Mouse (Mus musculus) central nervous system, embryonic 14 days (tissue): ENCODE measurements around the gene Hsd3b6. TPM values are rescaled to one million over a fixed set of nuclear protein-coding genes. Genes with fewer than 3 reads are reported as not detected.

Experiments used
- polyA plus RNA-seq: library from polyadenylated mRNA; depleted of rRNA; stranded (reverse); fragments of >200 nt; gene quantifications from 2 replicates; pipeline ENCODE4 v1.2.3, GENCODE M21; 2012; rRNA removed

Hsd3b6 gene
- polyA plus RNA-seq: 0.66 and 0.95 TPM in 2 replicates

GRCm38 (mm10) chr3:98814101-98814670 is at the start of gene Hsd3b6:
TSS of gene Hsd3b6 (minus strand) at chr3:98814443.

GRCm38 (mm10) chr3:98859576-98859975 is 45.3 kb upstream of the Hsd3b6 start, which contains the start of gene Hsd3b1:
TSS of gene Hsd3b1 (minus strand) at chr3:98859794.

Other genes with a start within 250 kb of the Hsd3b6 start
- gene Gm10681, start 225.6 kb downstream of the Hsd3b6 start, polyA plus RNA-seq: not detected in 2 replicates
- not detected in 2 replicates for gene Hsd3b5, start 184.2 kb downstream of the Hsd3b6 start, polyA plus RNA-seq
- 0.03 and 0.04 TPM in 2 replicates for gene Hsd3b2, start 89.9 kb downstream of the Hsd3b6 start, polyA plus RNA-seq
- gene Hsd3b3, start 51.3 kb downstream of the Hsd3b6 start, polyA plus RNA-seq: not detected in 2 replicates
- not detected in 2 replicates for gene Hsd3b1, start 45.4 kb upstream of the Hsd3b6 start, polyA plus RNA-seq
- gene Hao2, start 78.8 kb upstream of the Hsd3b6 start, polyA plus RNA-seq: not detected in 2 replicates